Mouse (Mus musculus) erythroid progenitor cell, adult 5-6 weeks (primary cell): ENCODE measurements around the gene Dgkd. TPM values are rescaled to one million over a fixed set of nuclear protein-coding genes. Genes with fewer than 3 reads are reported as not detected.
"Not testable (repeated sequence)": the region's sequence is repeated elsewhere in the genome, so short reads cannot be mapped to it uniquely, and the experiment has no call there.

Experiments
- ATAC-seq: replicated peaks from 2 replicates; pipeline ENCODE4 v1.8.0; 2016; ENCODE audit warnings: moderate number of reproducible peaks, mild to moderate bottlenecking, moderate TSS enrichment, inconsistent platforms; ENCODE audit not compliant: poor library complexity, low FRiP score, severe bottlenecking
- total RNA-seq, 2 experiments: library from RNA; stranded (forward) in 1 of 2; stranded (reverse) in 1 of 2; fragments of 150-400 nt in 1 of 2; fragments of 186-747, 209-891 nt in 1 of 2; gene quantifications; 2 replicates each; pipeline versions ENCODE4 v1.2.3 to v1.2.4; 2015 to 2017; ENCODE audit warnings: low replicate concordance in 2 of 2

Dgkd gene
- 23.1 and 29.3 TPM in 2 replicates for total RNA-seq (2015; ENCODE audit: low replicate concordance)
- total RNA-seq (2017; ENCODE audit: low replicate concordance), result 19.3 and 24.0 TPM in 2 replicates

DNA sequence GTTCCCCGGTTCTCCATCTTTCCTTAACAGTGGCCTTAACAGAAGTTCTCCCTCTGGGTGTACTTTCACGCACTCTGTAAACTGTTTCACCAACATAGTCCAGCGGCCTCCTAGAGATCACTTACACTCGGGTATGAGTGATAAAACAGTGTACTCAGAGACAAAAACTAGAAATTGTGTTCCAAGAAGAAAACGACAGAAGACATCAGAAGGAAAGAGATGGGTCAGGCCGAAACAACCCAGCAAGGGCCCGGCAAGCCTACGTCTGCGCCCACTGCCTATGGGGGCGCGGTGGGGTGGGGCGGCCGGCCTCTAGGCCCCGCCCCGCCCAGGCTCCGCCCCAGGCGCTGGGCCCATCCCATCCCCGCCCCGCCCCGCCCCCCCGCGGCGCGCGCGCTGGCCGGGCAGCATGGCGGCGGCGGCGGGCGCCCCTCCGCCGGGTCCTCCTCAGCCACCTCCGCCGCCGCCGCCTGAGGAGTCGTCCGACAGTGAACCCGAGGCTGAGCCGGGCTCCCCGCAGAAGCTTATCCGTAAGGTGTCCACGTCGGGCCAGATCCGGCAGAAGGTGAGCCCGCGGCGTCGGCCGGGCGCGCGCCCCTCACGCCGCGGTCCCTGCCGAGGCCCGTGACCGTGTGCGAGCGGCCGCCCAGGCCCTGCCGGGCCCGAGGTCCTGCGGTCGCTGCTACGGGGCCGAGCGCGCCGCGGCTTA, at the start of gene Dgkd:
Dgkd (plus strand) TSS at position 396 of the 709 bp plus-strand sequence.
- ATAC-seq, result peak; percentile 79

DNA sequence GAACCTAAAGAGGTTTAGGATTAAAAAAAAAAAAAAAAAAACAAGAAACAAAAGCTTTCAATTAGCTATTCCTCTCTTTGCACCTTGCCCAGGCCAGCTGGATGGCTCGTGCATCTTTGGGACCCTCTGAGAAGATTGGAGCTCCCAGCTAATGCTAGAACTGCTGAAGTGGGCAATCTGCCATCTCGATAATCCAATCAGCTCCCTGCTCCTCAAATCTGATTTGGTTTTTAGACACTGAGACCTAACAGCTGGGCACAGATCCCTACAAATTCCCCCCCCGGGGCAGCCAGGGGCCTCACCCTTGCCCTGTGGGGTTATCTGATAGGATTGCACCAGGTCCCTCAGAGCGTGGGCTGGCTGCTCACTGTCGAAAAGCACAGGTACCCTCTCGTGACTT, 49.5 kb upstream of the Dgkd start, which contains the start of gene Sag:
Sag (plus strand) TSS at position 105 of the 400 bp plus-strand sequence.
- no peak for ATAC-seq

- ATAC-seq, result no peak
Observed at GRCm38 (mm10) chr1:87807751-87808150, 45.3 kb upstream of the Dgkd start.

GRCm38 (mm10) chr1:87811391-87811790, 41.7 kb upstream of the Dgkd start:
- no peak for ATAC-seq

GRCm38 (mm10) chr1:87812061-87812460, 41.0 kb upstream of the Dgkd start:
- no peak for ATAC-seq

DNA sequence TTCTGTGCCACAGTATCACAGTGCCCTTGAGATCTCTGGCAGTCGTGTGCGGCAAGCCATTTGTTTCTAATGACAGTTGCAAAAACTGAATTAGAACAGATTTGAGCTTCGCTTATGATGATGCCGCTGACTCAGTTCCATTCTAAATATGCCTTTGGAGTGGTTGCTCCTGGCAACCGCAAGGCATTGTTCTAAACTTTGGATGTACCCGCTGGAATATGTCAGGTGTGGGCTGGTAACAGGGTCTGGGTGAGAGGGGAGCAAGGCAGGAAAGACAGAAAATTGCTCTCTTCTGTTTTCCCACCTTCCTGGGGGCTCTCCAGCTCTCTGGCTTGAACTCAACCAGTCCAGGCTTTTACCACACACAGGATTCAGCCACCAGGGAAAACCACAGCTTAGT, 39.9 kb upstream of the Dgkd start:
- ATAC-seq, result no peak

- ATAC-seq, result no peak
Observed at GRCm38 (mm10) chr1:87813681-87814080, 39.4 kb upstream of the Dgkd start.

GRCm38 (mm10) chr1:87824420-87824995, 28.6 kb upstream of the Dgkd start:
- ATAC-seq, result no peak

GRCm38 (mm10) chr1:87825281-87825680, 27.8 kb upstream of the Dgkd start:
- no peak for ATAC-seq

DNA sequence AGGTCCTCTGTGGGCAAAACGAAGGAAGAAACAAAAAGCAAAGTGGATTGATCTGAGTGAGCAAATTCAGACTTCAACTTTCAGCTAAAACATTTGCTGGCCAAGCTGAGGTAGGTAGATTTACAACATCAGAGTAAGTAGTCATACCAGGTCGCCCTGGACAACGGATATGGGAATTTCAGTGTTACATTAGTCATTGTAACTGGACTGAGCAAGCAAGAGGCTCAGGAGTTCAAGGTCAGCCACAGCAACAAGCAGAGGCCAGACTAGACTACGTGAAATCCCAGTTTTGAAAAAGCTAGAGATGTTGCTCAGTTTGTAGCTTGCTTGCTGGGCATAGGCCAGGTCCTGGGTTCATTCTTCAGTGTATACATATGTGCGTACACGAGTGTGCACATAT, 27.1 kb upstream of the Dgkd start:
- no peak for ATAC-seq

DNA sequence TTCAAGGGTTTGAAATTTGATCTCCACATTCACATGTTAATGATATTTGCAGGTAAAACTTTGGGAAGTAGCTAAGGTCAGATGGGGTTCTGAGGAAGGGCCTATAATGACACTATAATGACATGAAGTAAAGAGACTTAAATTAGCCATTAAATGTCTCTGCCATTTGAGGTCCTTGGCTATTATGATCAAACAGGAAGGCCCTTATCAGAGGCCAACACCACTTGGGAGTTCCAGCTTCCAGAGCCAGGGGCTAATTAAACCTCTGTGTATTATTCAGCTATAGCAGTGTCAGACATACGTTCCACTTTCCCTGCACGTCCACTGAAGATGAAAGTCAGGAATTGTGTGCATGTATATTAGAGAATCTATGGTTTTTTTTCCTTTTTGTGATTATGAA, 26.6 kb upstream of the Dgkd start:
- no peak for ATAC-seq

- not testable (repeated sequence) for ATAC-seq
Observed at GRCm38 (mm10) chr1:87827476-87827875, 25.6 kb upstream of the Dgkd start.

DNA sequence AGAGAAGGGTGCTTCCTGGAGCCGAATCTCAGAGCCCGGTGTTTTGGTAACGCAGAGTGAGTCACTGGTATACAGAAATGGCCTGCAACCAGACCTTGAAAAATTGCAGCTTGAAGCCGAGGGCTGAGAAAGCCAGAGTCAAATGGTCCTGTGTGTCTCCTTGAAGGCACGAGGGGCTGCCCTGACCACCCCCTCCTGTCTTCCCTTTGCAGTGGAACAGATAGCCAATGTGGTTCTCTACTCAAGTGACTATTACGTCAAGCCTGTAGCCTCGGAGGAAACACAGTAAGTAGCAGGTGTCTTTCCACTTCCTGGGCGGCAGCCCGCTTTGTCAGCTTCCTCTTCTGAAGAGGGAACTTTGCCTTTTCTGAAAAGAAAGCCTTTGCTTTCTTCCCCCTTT, 24.9 kb upstream of the Dgkd start:
- no peak for ATAC-seq

- no peak for ATAC-seq
Observed at GRCm38 (mm10) chr1:87828926-87829580, 24.0 kb upstream of the Dgkd start.

DNA sequence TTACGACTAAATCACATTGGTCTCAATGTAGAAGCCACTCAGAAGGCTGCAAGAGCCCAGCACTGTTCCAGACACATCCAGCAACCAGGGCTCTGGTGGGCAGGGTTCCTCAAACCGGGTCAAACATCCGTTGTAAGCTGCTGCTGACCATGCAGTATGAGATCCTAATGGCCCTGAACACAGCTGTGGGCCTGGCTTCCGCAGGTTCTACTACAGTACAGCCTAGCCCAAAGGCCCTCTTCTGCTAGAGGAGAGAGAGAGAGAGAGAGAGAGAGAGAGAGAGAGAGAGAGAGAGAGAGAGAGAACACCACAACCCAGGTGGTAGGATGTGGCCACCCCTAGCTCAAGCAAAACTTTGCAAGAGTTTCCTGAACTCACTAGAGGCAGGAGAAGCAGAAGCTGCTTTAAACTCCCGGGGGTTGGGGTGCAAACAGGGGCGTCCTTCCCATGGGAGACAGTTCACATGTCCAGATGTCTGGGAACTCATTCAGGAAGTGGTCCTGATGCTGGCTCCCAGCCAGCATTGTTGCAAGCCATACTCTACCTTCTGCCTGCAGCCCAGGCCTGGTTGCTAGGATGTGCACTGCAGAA, 23.4 kb upstream of the Dgkd start:
- no peak for ATAC-seq

DNA sequence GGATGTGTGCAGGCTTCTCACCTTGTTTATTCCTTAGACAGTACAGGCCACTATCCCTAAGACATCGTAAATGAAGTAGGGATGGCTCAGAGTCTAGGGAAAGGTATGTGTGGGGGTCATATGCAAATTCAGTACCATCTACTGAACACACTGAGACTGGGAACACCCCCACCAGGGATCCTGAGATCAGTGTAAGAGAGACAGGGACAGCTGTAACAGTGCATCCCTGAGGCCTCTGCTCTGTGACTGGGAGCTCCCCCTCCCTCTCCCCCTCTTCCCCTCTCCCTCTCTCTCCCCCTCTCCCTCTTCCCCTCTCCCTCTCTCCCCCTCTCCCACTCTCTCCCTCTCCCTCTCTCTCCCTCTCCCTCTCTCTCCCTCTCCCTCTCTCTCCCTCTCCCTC, 16.6 kb upstream of the Dgkd start:
- no peak for ATAC-seq

DNA sequence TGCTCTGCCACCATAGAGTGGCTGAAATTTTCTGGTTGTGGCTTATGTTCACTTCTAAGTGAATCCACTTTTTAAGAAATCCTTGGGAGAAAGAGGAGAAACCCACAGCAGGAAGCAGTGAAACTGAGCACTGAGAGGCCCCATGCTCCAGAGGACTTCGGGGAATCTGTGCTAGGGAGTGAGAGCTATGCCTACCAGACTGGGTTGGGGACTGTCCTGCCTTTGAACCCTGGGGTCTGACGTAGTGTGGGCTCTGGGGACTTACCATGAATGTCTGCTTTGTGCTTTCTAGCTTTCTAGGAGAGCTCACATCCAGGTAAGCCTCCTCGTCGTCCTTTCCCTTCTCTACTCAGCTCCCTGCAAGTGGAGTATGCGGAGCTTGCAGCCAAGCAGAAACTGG, 16.1 kb upstream of the Dgkd start:
- no peak for ATAC-seq

- ATAC-seq, result no peak
Observed at GRCm38 (mm10) chr1:87840411-87841208, 12.5 kb upstream of the Dgkd start.

DNA sequence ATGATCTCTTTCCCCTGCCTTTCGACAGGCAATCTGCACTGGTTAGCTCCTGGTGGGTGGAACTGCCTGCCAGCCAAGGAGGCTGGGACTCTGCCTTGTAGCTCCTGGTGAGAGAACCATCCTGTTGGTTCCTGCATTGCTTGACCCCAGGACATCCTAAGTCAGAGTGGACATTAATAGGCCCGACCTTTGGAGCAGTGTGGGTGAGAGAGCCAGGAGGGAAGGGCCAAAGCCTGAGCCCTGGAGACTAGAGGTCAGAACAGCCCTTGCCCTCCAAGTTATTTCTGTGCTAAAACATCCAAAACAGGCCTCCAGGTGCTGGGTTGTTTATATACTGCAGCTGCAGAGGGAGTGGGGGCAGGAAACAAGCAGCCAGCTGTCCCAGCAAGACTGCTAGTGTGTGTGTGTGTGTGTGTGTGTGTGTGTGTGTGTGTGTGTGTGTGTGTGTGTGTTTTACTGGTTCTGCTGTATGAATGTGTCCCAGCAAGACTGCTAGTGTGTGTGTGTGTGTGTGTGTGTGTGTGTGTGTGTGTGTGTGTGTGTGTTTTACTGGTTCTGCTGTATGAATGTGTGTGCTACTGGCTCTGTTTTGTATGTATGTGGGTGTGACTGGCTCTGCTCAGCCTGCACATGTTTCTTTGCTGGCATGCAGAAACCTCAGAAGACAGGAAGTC, 6.1 kb upstream of the Dgkd start:
- no peak for ATAC-seq
